Mouse (Mus musculus) CD4-positive, CD25-positive, alpha-beta regulatory T cell, adult 2 months (primary cell): ENCODE data around the gene Cpne9.

Experiments
- DNase-seq: peaks from one replicate; pipeline ENCODE4 v3.0.0-alpha.2; 2012; ENCODE audit warnings: low read depth, low spot score

Cpne9 gene

GRCm38 (mm10) chr6:113342297-113342696 lies 60.2 kb downstream of the Cpne9 start:
- DNase-seq = no peak

- peak; percentile 36 for DNase-seq
These were observed 61.3 kb downstream of the Cpne9 start, which contains the start of gene Camk1 for GRCm38 (mm10) chr6:113343177-113344092. Gene Camk1, minus strand, starts transcription at chr6:113343984.

- DNase-seq = no peak
These were observed 62.2 kb downstream of the Cpne9 start for GRCm38 (mm10) chr6:113344321-113344720.

GRCm38 (mm10) chr6:113346897-113347296 lies 64.8 kb downstream of the Cpne9 start:
- DNase-seq = no peak

GRCm38 (mm10) chr6:113350538-113350937 lies 68.4 kb downstream of the Cpne9 start:
- DNase-seq = no peak

DNA sequence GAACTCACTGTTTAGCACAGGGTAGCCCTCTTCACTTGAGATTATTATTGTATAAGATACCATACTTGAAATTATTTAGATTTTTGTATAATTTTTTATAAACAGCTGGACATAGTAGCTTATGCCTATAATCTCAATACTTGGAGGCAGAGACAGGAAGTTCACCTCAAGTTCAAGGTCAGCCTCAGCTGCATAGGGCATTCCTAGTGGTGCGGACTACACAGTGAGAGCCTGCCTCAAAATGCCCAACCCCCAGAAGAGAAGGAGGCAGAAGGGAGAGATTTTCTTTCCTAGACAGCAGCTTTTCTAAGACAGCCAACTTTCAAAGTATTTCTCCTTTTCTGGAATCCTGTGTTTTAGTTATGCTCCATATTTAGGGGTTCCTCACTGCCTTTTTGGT lies 69.1 kb downstream of the Cpne9 start:
- no peak for DNase-seq

DNA sequence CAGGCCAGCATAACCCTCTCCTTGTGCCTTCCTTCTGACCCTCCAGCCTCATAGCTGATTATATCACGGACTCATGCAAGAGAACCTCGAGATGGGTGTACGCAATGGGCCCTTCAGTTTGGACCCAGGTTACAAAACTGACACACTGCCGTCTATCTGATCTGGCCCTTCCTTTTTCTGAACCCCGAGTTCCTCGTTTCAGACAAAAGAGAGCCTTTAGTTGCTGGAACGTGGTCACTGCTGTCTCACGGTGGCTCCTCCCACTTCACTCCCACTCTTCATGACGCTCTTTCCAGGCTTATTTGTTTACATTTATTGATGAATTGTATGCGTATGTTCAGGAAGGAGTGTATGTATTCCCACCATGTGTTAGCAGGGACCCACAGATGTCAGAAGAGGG lies 69.5 kb downstream of the Cpne9 start:
- DNase-seq = no peak

- no peak for DNase-seq
These were observed 70.7 kb downstream of the Cpne9 start for GRCm38 (mm10) chr6:113352820-113353219.

DNA sequence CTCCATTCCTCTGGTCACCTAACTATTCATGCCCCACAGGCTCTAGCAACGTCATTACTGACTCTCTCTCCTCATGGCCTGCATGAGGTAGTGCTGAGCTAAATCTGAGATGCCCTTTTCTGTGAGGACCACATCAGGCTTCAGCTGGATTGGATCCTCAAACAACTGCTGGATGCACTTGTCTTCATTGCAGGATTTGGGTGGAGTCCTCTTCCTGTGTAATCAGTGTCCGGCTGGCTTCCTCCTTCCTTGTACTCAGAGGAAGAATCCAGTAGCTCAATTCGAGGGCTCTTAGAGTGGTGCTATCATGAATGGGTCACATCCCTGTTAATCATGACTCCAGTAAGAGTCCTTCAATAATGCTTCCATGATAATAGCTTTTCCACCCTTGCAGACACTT lies 71.6 kb downstream of the Cpne9 start:
- no peak for DNase-seq
